Mouse (Mus musculus): Measurements from ENCODE around the gene Otud1. TPM values are rescaled to one million over a fixed set of nuclear protein-coding genes. Genes with fewer than 3 reads are reported as not detected.

Gene Otud1
- polyA plus RNA-seq, 1 experiment from 2014 or later = 3.3 TPM

GRCm38 (mm10) chr2:19664147-19664546, 6.6 kb downstream of the Otud1 start:
- WGBS = 65% methylated on average over 6 of the region's 6 CpGs
- TF ChIP-seq EP300 (optimal IDR thresholded peaks at IDR 0.05) = no peak
- TF ChIP-seq CTCF (IDR thresholded peaks at IDR 0.05; ENCODE audit: low read depth) = no peak
- DNase-seq (ENCODE audit: low spot score) = no peak

GRCm38 (mm10) chr2:19664555-19665475, 7.3 kb downstream of the Otud1 start:
- H3K4me2 ChIP-seq (replicated peaks; ENCODE audit: low read depth) = no peak overlapping the region
- no peaks in the 10 kb centered on the region for H3K9me3 ChIP-seq (ENCODE audit: control insufficient read depth, low read length)
- no peaks in the 10 kb centered on the region for H3K36me3 ChIP-seq (ENCODE audit: control insufficient read depth, insufficient read depth, low read length)
- no peak overlapping the region for H3K4me3 ChIP-seq (ENCODE audit: low read depth, low read length)
- no peaks in the 10 kb centered on the region for H3K4me1 ChIP-seq (replicated peaks; ENCODE audit: control insufficient read depth, insufficient read depth)
- no peaks in the 10 kb centered on the region for H3K27me3 ChIP-seq (ENCODE audit: control insufficient read depth, insufficient read depth, low read length)
- TF ChIP-seq CTCF (IDR thresholded peaks at IDR 0.05; ENCODE audit: low read depth) (no peak), EP300 (optimal IDR thresholded peaks at IDR 0.05) (no peak)
- DNase-seq (ENCODE audit: low spot score) (no peak), ATAC-seq (ENCODE audit: low FRiP score, low TSS enrichment) (no peak)
- 47% methylated on average over 7 of the region's 7 CpGs for WGBS
- H3K9ac ChIP-seq (ENCODE audit: low read length) = no peak overlapping the region
- H3K27ac ChIP-seq (replicated peaks) = no peak overlapping the region

More at GRCm38 (mm10) chr2:19664147-19664546, 6.6 kb downstream of the Otud1 start:
- Histone ChIP-seq H3K27ac (replicated peaks) (no peak overlapping the region), H3K9ac (ENCODE audit: low read length) (no peak overlapping the region), H3K9me3 (ENCODE audit: control insufficient read depth, low read length) (no peaks in the 10 kb centered on the region), H3K4me3 (ENCODE audit: low read depth, low read length) (no peak overlapping the region), H3K4me2 (replicated peaks; ENCODE audit: low read depth) (no peak overlapping the region), H3K4me1 (replicated peaks; ENCODE audit: control insufficient read depth, insufficient read depth) (no peaks in the 10 kb centered on the region), H3K27me3 (ENCODE audit: control insufficient read depth, insufficient read depth, low read length) (no peaks in the 10 kb centered on the region), H3K36me3 (ENCODE audit: control insufficient read depth, insufficient read depth, low read length) (no peaks in the 10 kb centered on the region)
- no peak for ATAC-seq (ENCODE audit: low FRiP score, low TSS enrichment)

GRCm38 (mm10) chr2:19665841-19666240, 8.3 kb downstream of the Otud1 start:
- no peak overlapping the region for H3K4me3 ChIP-seq (ENCODE audit: low read depth, low read length)
- no peaks in the 10 kb centered on the region for H3K4me1 ChIP-seq (replicated peaks; ENCODE audit: control insufficient read depth, insufficient read depth)
- no peak for TF ChIP-seq CTCF (IDR thresholded peaks at IDR 0.05; ENCODE audit: low read depth)
- no peak for TF ChIP-seq EP300 (optimal IDR thresholded peaks at IDR 0.05)
- no peak overlapping the region for H3K9ac ChIP-seq (ENCODE audit: low read length)
- DNase-seq (ENCODE audit: low spot score) (no peak), ATAC-seq (ENCODE audit: low FRiP score, low TSS enrichment) (no peak)
- WGBS = 42% methylated on average over 3 of the region's 3 CpGs
- no peaks in the 10 kb centered on the region for H3K27me3 ChIP-seq (ENCODE audit: control insufficient read depth, insufficient read depth, low read length)
- H3K9me3 ChIP-seq (ENCODE audit: control insufficient read depth, low read length) = no peaks in the 10 kb centered on the region
- H3K4me2 ChIP-seq (replicated peaks; ENCODE audit: low read depth) = no peak overlapping the region
- no peak overlapping the region for H3K27ac ChIP-seq (replicated peaks)
- no peaks in the 10 kb centered on the region for H3K36me3 ChIP-seq (ENCODE audit: control insufficient read depth, insufficient read depth, low read length)

GRCm38 (mm10) chr2:19670851-19671688, 13.5 kb downstream of the Otud1 start:
- no peaks in the 10 kb centered on the region for H3K4me1 ChIP-seq (replicated peaks; ENCODE audit: control insufficient read depth, insufficient read depth)
- no peak for DNase-seq (ENCODE audit: low spot score)
- no peak overlapping the region for H3K4me2 ChIP-seq (replicated peaks; ENCODE audit: low read depth)
- H3K9me3 ChIP-seq (ENCODE audit: control insufficient read depth, low read length) = no peaks in the 10 kb centered on the region
- TF ChIP-seq EP300 (optimal IDR thresholded peaks at IDR 0.05) (no peak), CTCF (IDR thresholded peaks at IDR 0.05; ENCODE audit: low read depth) (no peak)
- no peak overlapping the region for H3K9ac ChIP-seq (ENCODE audit: low read length)
- no peaks in the 10 kb centered on the region for H3K36me3 ChIP-seq (ENCODE audit: control insufficient read depth, insufficient read depth, low read length)
- H3K27me3 ChIP-seq (ENCODE audit: control insufficient read depth, insufficient read depth, low read length) = no peaks in the 10 kb centered on the region
- H3K4me3 ChIP-seq (ENCODE audit: low read depth, low read length) = no peak overlapping the region
- WGBS = 70% methylated on average over 13 of the region's 13 CpGs
- no peak overlapping the region for H3K27ac ChIP-seq (replicated peaks)
- no peak for ATAC-seq (ENCODE audit: low FRiP score, low TSS enrichment)

- H3K36me3 ChIP-seq (ENCODE audit: control insufficient read depth, insufficient read depth, low read length) = no peaks in the 10 kb centered on the region
- DNase-seq (ENCODE audit: low spot score) (no peak), ATAC-seq (ENCODE audit: low FRiP score, low TSS enrichment) (no peak)
- H3K27ac ChIP-seq (replicated peaks) = no peak overlapping the region
- H3K4me2 ChIP-seq (replicated peaks; ENCODE audit: low read depth) = no peak overlapping the region
- no peaks in the 10 kb centered on the region for H3K27me3 ChIP-seq (ENCODE audit: control insufficient read depth, insufficient read depth, low read length)
- peak; percentile 66 for TF ChIP-seq CTCF (IDR thresholded peaks at IDR 0.05; ENCODE audit: low read depth)
- TF ChIP-seq EP300 (optimal IDR thresholded peaks at IDR 0.05) = no peak
- no peak overlapping the region for H3K9ac ChIP-seq (ENCODE audit: low read length)
- H3K4me3 ChIP-seq (ENCODE audit: low read depth, low read length) = no peak overlapping the region
- H3K9me3 ChIP-seq (ENCODE audit: control insufficient read depth, low read length) = no peaks in the 10 kb centered on the region
- no peaks in the 10 kb centered on the region for H3K4me1 ChIP-seq (replicated peaks; ENCODE audit: control insufficient read depth, insufficient read depth)
- 29% methylated on average over 3 of the region's 3 CpGs for WGBS
These were observed 25.4 kb downstream of the Otud1 start for GRCm38 (mm10) chr2:19682997-19683396.
